Mouse (Mus musculus): ENCODE data around the gene Sema3b. TPM values are rescaled to one million over a fixed set of nuclear protein-coding genes. Genes with fewer than 3 reads are reported as not detected.

Sema3b gene
- total RNA-seq, 1 experiment from 2014 or later: not detected

DNA sequence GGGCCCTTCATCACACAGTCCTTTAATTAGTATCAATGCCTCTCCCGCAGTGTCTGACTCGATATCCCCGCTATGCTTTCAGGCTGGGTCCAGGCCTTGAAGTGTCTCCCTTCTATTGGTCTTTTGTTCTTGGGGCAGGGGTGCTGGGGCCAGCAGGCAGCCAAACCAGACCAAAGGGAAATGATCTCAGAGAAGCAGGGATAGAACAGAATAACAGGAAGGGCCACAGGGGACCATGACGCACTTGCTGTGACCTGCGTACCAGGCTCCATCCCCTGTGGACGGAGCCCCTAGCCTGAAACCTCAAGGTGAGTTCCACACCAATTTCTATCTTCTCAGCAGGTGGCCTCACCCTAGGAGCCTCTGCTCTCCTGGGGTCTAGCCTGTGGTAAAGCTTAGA is 9.1 kb upstream of the Sema3b start:
- ATAC-seq (replicated peaks; ENCODE audit: low read depth, poor library complexity, severe bottlenecking): no peak

DNA sequence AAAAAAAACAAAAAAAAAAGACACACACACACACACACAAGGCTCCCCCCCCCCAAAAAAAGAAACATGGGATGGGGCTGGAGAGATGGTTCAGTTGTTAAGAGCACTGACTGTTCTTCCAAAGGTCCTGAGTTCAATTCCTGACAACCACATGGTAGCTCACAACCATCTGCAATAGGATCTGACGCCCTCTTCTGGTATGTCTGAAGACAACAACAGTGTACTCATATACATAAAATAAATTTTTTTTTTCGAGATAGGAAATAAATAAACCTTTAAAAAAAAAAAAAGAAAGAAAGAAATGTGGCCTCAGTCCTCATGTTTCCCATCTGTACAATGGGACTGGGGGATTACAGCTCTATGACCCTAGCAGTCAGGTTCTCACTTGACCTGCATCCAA is 8.4 kb upstream of the Sema3b start:
- ATAC-seq (replicated peaks; ENCODE audit: low read depth, poor library complexity, severe bottlenecking): no peak

DNA sequence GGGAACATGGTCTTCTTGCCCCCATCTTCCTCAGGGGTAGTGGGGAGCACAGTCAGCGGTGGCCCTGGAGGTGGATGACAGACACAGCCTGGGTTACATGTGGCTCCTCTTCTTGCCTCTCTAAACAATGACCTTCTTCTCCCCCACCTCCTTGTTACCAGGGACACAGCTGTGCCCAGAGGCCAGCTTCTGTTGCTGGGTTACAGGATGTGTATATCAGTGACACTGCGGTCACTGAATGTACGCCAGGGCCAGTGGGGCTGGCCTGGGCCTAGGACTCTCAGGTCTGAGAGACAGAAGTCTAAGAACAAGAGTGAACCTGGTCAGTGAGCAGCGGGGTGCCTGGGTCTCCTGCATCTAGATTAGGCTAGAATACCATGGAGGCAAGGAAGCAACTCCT is 6.0 kb upstream of the Sema3b start:
- ATAC-seq (replicated peaks; ENCODE audit: low read depth, poor library complexity, severe bottlenecking): no peak

DNA sequence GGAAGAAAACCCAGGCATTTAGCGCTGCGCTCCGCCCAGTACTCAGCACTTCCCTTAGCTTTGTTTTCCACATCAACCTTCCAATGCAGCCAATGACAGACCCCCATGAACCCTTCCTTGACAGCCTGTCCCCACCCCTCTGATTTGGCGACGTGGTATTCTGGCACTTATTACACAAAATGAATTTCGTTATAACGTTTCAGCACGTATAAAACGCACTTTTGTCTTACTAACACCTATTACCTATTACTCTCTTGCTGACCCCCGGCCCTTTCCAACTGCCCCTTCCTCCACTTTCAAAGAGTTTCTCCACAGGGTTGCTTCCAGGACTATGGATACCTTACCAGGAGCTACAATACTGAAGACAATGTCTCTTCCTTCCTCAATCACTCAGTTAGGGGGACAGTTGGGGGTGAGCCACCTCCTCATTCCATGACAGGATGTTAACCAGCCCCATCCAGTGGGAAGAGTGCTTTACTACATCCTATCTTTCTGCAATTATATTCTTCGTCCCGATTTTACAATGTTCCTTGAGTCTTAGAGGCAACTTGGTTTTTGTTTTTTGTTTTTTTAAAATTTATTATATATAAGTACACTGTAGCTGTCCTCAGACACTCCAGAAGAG is 4.0 kb upstream of the Sema3b start:
- ATAC-seq (replicated peaks; ENCODE audit: low read depth, poor library complexity, severe bottlenecking): no peak; the same call in 1 of the 2 replicates

DNA sequence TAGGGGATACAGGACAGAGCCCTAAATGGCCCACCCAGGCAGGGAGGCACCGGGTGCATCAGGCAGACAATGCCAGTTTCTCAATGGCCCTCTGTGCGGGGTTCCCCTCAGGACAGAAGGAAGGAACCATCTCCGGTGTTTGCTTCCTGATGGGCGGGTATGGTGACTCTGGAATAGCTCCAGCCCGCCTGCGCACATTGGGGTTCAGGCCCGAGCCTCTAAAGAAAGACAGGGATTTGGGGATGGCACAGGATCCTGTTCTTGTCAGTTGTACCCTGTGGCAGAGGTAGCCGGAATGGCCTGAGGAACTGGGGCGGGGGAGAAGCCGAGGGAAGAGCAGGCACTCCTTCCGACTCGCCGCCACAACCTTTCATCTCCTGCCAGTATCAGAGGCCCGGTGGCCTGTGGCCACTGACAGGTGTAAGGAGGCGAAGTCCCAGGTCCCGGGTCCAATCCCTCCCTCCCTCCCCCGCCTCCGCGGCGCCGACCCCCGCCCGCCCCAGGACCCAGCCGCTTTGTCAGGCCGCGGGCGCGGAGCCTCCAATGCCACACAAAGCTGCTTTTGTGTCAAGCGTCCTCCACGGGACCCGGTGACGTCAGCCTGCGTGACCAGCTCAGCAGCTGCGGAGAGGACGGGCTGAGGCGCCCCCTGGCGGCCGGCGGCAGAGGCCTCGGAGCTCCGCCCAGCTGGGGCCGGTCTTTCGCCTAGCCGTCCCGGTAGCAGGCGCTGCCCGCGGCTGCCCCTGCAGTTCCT is 3.3 kb upstream of the Sema3b start:
- ATAC-seq (replicated peaks; ENCODE audit: low read depth, poor library complexity, severe bottlenecking): peak; percentile 83

DNA sequence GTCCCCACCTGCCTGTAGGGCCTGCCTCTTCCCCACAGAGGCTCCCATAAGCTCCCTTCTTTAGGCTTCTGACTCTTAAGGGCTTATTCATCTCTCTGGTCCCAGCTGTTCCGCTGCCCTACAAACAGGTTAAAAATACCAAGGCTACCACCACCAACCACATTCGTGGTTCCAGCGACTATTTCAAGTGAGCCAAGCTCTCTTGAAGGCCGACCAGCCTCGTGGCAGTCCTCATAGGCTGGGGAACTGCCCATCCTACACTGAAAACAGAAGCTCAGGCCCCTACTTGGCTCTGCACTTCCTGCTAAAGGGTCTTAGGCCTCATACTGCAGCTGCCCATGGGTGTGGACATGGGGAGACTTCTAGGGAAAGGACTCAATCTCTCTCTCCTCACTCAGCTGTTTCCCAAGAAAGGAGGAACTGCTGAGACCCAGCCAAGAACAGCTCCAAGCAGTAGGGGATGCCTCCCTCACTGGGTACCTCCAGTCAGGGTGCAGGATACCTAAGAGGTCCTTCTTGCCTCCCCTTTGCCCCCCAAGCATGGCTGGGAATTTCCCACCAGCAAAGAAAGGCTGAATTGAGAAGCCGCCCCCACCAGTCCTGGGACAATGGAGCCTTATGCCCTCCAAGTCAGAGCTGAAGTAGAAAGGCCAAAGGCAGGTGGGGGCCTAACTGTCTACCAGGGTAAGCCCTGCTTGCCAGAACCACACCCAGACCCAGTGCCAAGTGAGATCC is 2.6 kb upstream of the Sema3b start:
- ATAC-seq (replicated peaks; ENCODE audit: low read depth, poor library complexity, severe bottlenecking): peak; percentile 6; the same call in 1 of the 2 replicates

DNA sequence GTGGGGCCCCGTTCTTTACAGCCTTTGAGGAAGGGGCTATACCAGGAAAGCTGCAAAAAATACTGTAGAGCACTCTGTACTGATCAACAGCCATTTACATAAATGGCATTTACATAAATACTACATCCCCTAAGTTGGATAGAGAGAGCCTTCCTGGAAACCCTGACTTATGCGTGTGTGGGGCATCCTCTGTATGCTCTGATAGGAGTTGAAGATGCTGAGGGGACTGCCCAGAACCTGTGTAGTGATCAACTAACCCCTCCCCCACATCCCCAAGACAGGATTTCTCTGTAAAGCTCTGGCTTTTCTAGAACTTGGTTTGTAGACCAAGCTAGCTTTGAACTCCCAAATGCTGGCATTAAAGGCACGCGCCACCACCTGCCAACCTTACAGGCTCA is 403 bp upstream of the Sema3b start:
- no peak for ATAC-seq (replicated peaks; ENCODE audit: low read depth, poor library complexity, severe bottlenecking)

GRCm38 (mm10) chr9:107607653-107608245 is 1.3 kb downstream of the Sema3b start:
- no peak for ATAC-seq (replicated peaks; ENCODE audit: low read depth, poor library complexity, severe bottlenecking)

- ATAC-seq (replicated peaks; ENCODE audit: low read depth, poor library complexity, severe bottlenecking): no peak
Observed at GRCm38 (mm10) chr9:107607036-107607435, 2.0 kb downstream of the Sema3b start.

DNA sequence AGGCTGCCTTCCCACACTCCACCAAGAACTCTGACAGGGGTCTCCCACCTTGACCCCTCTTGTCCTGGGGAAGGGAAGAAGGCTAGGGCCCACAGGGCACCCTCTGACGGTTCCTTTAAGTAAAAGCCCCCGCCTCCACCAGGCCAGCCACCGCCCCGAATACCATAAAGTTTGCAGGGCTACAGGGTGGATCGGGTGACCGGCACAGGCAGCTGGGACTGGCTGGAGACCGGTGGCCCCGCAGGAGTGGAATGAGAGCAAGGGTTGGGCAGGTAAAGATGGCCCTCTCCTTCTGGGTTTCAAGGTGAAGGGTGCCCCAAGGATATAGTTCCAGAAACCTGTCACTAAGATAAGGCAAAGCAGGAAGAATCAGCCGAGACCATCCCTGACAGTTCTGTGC is 2.4 kb downstream of the Sema3b start:
- ATAC-seq (replicated peaks; ENCODE audit: low read depth, poor library complexity, severe bottlenecking): no peak

DNA sequence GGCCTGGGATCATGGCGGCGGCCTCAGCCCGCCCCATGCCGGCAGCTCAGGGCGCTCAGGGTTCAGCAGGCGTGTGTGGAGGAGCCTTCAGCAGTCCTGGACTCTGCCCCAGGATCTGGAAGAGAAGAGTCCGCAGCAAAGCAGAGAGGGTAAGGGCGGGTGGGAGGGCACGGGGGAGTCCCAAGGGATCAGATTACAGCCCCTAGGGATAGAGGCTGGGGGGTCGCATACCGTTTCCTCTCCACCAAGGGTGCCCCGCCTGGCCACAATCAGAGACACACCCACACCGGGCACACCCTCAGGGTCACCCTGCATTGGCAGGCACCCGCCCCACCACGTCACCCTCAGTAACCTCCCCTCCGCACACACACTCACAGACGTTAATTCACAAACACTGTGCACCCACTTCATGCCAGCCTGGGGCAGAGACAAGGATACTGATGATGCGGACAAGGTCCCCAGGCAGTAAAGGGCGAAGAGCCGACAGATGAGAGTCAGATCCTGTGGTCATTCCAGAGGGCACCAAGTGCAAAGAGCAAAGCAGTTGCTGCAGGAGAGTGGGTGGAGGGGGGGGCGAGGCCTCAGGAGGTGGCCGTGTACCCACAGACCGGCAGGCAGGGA is 3.9 kb downstream of the Sema3b start:
- no peak for ATAC-seq (replicated peaks; ENCODE audit: low read depth, poor library complexity, severe bottlenecking)

DNA sequence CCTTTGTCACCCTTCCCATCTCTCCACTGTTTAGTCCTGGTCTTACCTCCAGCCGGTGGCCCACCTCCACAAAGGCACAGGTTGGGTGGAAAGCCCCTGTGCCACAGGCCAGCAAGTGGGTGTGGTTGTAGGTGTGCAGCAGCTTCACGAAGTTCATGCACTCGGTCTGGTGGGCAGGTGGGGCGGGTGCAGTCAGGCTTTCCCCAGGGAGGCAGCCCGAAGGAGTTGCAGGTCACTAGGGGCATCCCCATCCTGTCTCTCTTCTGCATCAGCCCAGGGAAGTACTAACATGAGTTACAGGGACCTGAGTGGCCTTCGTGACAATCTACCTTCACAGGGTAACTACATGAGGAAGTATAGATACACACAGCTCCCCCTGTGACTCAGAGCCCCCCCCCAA is 5.8 kb downstream of the Sema3b start:
- no peak for ATAC-seq (replicated peaks; ENCODE audit: low read depth, poor library complexity, severe bottlenecking)

DNA sequence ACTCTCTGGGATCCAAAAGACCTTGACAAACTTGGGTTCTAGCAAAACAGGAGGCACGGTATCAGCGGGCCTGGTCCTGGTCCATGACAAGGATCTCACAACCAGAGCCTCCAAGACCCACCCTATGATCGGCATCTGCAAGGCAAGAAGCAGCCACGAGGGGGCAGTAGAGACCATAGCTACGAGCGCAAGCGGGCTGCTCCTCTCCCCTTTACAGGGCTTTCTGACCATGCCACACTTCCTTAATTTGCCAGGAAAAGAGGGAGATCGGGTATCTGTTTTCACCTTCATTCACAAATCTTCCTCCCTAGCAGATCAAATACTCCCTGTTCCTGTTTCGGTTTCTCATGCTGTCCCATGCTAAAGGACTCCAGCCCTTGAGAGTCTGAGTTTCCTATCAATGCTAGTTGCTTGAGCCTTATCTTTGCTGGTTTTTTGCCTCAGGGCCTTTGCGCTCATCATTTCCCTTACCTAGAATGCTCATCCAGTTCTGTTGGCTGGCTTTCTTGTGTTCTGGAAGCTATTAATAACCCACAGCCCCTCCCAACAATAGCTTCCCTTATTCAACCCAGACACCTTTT is 6.9 kb downstream of the Sema3b start:
- ATAC-seq (replicated peaks; ENCODE audit: low read depth, poor library complexity, severe bottlenecking): peak; percentile 87

GRCm38 (mm10) chr9:107601275-107601674 is 7.8 kb downstream of the Sema3b start:
- no peak for ATAC-seq (replicated peaks; ENCODE audit: low read depth, poor library complexity, severe bottlenecking)

GRCm38 (mm10) chr9:107600745-107601144 is 8.3 kb downstream of the Sema3b start:
- ATAC-seq (replicated peaks; ENCODE audit: low read depth, poor library complexity, severe bottlenecking): no peak

- ATAC-seq (replicated peaks; ENCODE audit: low read depth, poor library complexity, severe bottlenecking): no peak
Observed at GRCm38 (mm10) chr9:107599842-107600241, 9.2 kb downstream of the Sema3b start.

- no peak for ATAC-seq (replicated peaks; ENCODE audit: low read depth, poor library complexity, severe bottlenecking)
Observed at GRCm38 (mm10) chr9:107599433-107599832, 9.6 kb downstream of the Sema3b start.

DNA sequence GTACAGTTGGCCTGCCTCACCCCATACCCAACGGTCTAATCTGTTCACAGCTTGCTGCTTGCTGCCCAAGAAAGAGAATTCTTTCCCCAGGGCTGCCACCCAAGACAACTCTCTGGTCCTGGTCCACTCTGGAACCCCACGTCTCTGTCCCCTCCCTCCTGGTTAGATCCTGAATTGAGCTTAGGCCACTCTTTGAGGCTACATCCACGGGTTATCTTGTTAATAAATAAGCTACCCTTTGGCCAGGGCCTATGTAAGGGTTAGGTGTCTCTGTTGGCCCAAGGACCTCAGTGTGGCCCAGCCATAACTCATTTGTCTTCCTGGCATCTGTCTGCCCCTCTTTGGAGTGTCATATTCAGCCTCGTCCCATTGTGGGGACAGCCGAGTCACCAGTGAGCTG is 10.6 kb downstream of the Sema3b start:
- no peak for ATAC-seq (replicated peaks; ENCODE audit: low read depth, poor library complexity, severe bottlenecking)

GRCm38 (mm10) chr9:107596619-107597569 is 12.1 kb downstream of the Sema3b start:
- ATAC-seq (replicated peaks; ENCODE audit: low read depth, poor library complexity, severe bottlenecking): no peak
